Mouse (Mus musculus) adrenal gland, postnatal 10 days (tissue): ENCODE data around the gene Lpp. TPM values are rescaled to one million over a fixed set of nuclear protein-coding genes. Genes with fewer than 3 reads are reported as not detected.
"Not testable (repeated sequence)": the region's sequence is repeated elsewhere in the genome, so short reads cannot be mapped to it uniquely, and the experiment has no call there.

Source experiments
- DNase-seq: peaks from one replicate; pipeline ENCODE4 v3.0.0; 2021; ENCODE audit warnings: mixed read lengths
- microRNA-seq: library from miRNA; unstranded; fragments of <30 nt; microRNA quantifications from one replicate; pipeline ENCODE4 v1.2.0, GENCODE M21; 2021
- total RNA-seq, 2 experiments: library from RNA; stranded (reverse); gene quantifications; 2 replicates each; pipeline ENCODE4 v1.2.3; 2021

The Lpp gene
- total RNA-seq, 2 experiments from 2014 or later: 42.2 to 60.6 TPM

GRCm38 (mm10) chr16:24990331-24990730, 597.0 kb downstream of the Lpp start:
- DNase-seq: no peak

GRCm38 (mm10) chr16:24991059-24991541, 597.8 kb downstream of the Lpp start:
- no peak for DNase-seq

GRCm38 (mm10) chr16:24991995-24992394, 598.7 kb downstream of the Lpp start:
- no peak for DNase-seq

- no peak for DNase-seq
Measured at GRCm38 (mm10) chr16:24992494-24992893, 599.2 kb downstream of the Lpp start.

GRCm38 (mm10) chr16:25010980-25011877, 617.9 kb downstream of the Lpp start:
- no peak for DNase-seq

- no peak for DNase-seq
Measured at GRCm38 (mm10) chr16:25012938-25013337, 619.6 kb downstream of the Lpp start.

- peak; percentile 50 for DNase-seq
Measured at GRCm38 (mm10) chr16:25016261-25016836, 623.0 kb downstream of the Lpp start.

- DNase-seq: no peak
Measured at GRCm38 (mm10) chr16:25017046-25017445, 623.7 kb downstream of the Lpp start.

- DNase-seq: not testable (repeated sequence)
Measured at GRCm38 (mm10) chr16:25021743-25022359, 628.5 kb downstream of the Lpp start.

GRCm38 (mm10) chr16:25024591-25024990, 631.3 kb downstream of the Lpp start:
- no peak for DNase-seq

- peak; percentile 50 for DNase-seq
Measured at GRCm38 (mm10) chr16:25026191-25026590, 632.9 kb downstream of the Lpp start.

- no peak for DNase-seq
Measured at GRCm38 (mm10) chr16:25029548-25029947, 636.2 kb downstream of the Lpp start.

GRCm38 (mm10) chr16:25037361-25037760, 644.1 kb downstream of the Lpp start:
- DNase-seq: no peak

- DNase-seq: no peak
Measured at GRCm38 (mm10) chr16:25038529-25038928, 645.2 kb downstream of the Lpp start.

- no peak for DNase-seq
Measured at GRCm38 (mm10) chr16:25039904-25040303, 646.6 kb downstream of the Lpp start.

GRCm38 (mm10) chr16:25041165-25041564, 647.9 kb downstream of the Lpp start:
- peak; percentile 52 for DNase-seq

- peak; percentile 42 for DNase-seq
Measured at GRCm38 (mm10) chr16:25041855-25042529, 648.7 kb downstream of the Lpp start.

Small RNA genes lying within 50 kb of the gene (microRNA-seq; reads per million reads assigned to microRNA genes)
- gene Mir28a: 3,917 reads per million, percentile 87 among the genes with 10 or more reads in this experiment
